Comparison of ENCODE assay signal across 17 mouse cellular contexts in the genomic region with DNA sequence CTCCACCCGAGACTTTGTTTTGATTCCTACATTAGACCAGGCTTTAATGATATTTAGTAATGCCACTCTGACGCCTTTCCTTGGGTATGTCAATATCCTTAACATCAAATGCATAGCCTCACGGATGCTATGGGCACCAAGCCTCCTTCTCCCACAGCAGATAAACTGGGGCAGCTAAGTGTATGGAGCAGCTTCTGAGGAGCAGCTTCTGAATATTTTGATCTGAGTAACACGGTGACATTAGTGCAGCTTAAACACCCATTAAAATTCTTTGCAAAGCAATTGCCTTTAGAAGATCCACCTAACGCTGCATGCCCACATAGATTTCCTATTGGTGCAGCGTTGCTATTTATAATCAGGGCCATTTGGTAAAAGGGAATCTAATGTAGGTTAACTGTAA.
"Had no signal": no experiment of that assay in that cellular context is flagged by ENCODE, and none has a peak within 500 bp of the region (broad histone marks: within the 10 kb centered on the region; RNA-seq: fewer than 3 reads in every experiment).

No protein-coding gene starts in this region.

- H3K9ac ChIP-seq: lung, embryonic 14.5 days; midbrain, embryonic 12.5 days; neural tube, embryonic 13.5 days; neural tube, embryonic 15.5 days; stomach, embryonic 15.5 days had no signal

- DNase-seq: lung, adult 18-20 months; lung, embryonic 14.5 days; lung, postnatal 10 days; lung, postnatal 4 days; midbrain, embryonic 14.5 days; right cerebral cortex, postnatal 14 days; thymus, adult 2 months; thymus, postnatal 25 days; thymus, postnatal 4 days had no signal

- H3K9me3 ChIP-seq: midbrain, embryonic 10.5 days; midbrain, embryonic 12.5 days; neural tube, embryonic 13.5 days; neural tube, embryonic 15.5 days; stomach, embryonic 15.5 days had no signal

- H3K27me3 ChIP-seq: neural tube, embryonic 15.5 days; stomach, embryonic 15.5 days had no signal

- ATAC-seq: midbrain, embryonic 16.5 days had no signal

- H3K4me2 ChIP-seq: lung, embryonic 14.5 days; midbrain, embryonic 12.5 days; neural tube, embryonic 13.5 days; neural tube, embryonic 15.5 days; stomach, embryonic 15.5 days had no signal

- H3K36me3 ChIP-seq: midbrain, embryonic 10.5 days; midbrain, embryonic 12.5 days; neural tube, embryonic 13.5 days; neural tube, embryonic 15.5 days; stomach, embryonic 15.5 days had no signal

- H3K4me3 ChIP-seq: midbrain, embryonic 10.5 days; midbrain, embryonic 12.5 days; myocyte; neural tube, embryonic 13.5 days; neural tube, embryonic 15.5 days; stomach, embryonic 15.5 days had no signal

- H3K4me1 ChIP-seq: midbrain, embryonic 10.5 days; midbrain, embryonic 12.5 days; neural tube, embryonic 13.5 days; stomach, embryonic 15.5 days had no signal

- H3K27ac ChIP-seq: midbrain, embryonic 10.5 days; midbrain, embryonic 12.5 days; neural tube, embryonic 13.5 days; neural tube, embryonic 15.5 days; stomach, embryonic 15.5 days; stomach, postnatal 0 days had no signal
